In the genomic region with DNA sequence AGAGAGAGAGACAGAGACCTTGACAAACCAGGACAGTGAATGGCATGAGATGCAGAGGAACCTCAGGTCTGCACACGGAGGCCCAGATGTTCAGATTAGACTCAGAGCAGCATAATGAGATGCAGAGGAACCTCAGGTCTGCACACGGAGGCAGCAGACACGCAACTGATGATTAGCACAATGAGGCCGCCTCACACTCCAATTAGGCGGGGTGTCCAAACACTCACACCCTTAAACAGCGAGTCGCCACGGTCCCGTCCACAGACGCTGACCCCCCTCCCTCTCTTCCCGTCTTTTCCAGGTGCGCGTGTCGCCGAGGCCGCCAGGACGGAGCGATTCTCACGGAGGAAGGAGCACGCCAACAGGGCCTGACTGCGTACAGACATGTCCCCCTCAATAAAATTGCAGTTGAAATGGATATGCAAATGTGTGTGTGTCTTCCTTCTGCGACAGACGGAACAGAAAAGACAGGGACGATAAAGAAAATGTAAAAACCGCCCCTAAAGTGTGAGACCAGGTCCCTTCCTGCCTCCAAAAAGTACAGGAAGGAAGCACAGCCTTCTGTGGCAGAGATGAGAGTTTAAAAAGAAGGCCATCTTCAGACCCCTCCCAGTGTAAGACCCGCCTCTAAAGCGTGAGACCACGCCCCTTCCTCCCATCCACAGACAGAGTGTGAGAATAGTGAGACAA, we compare ENCODE assay signal across 9 mouse cellular contexts. TPM values are rescaled to one million over a fixed set of nuclear protein-coding genes. Genes with fewer than 3 reads are reported as not detected.
A peak's percentile ranks its signal among the peaks of the same experiment; 100 is the strongest.
DNase-seq lines count a peak whose midpoint lies in the region; ATAC-seq lines count a peak whose summit lies in the region.
"Not testable (repeated sequence)": the region's sequence is repeated elsewhere in the genome, so short reads cannot be mapped to it uniquely, and the experiment has no call there.
"Had no signal": no experiment of that assay in that cellular context is flagged by ENCODE, and none has a peak within 500 bp of the region (broad histone marks: within the 10 kb centered on the region; RNA-seq: fewer than 3 reads in every experiment).

No protein-coding gene starts in this region.

- not testable (repeated sequence) for H3K27ac ChIP-seq in lung, embryonic 16.5 days (ENCODE audit: low read length)

- H3K36me3 ChIP-seq in lung, embryonic 16.5 days (ENCODE audit: control insufficient read depth, insufficient read depth, low read length) = peaks cover 33% of the 10 kb centered on the region

- DNase-seq in MEL-GATA-1-ER (ENCODE audit: extremely low read depth, low read depth) = peak; percentile 56
- peak; percentile 40 to 42 for DNase-seq in cerebellum, postnatal 10 days
- DNase-seq in forelimb bud, embryonic 11.5 days (ENCODE audit: low read depth, low spot score) = peak; percentile 84
- peak; percentile 60 for DNase-seq in heart, postnatal 4 days
- peak; percentile 73 for DNase-seq in layer of hippocampus, adult 11-12 months (ENCODE audit: low spot score)
- DNase-seq in retina, embryonic 14.5 days (ENCODE audit: low spot score) = peak; percentile 72
- peak; percentile 48 for DNase-seq in thymus, postnatal 4 days

- H3K27me3 ChIP-seq in lung, embryonic 16.5 days (ENCODE audit: control insufficient read depth, insufficient read depth, low read depth, low read length) = not testable (repeated sequence)

- 74% methylated on average over 28 of the region's 28 CpGs for WGBS in lung, embryonic 16.5 days

- peak; percentile 18 for ATAC-seq in lung, embryonic 16.5 days (ENCODE audit: low read depth)

- H3K4me1 ChIP-seq in lung, embryonic 16.5 days (replicated peaks; ENCODE audit: control insufficient read depth, insufficient read depth, low read length) = not testable (repeated sequence)

- H3K4me3 ChIP-seq in lung, embryonic 16.5 days (ENCODE audit: low read length) = not testable (repeated sequence)

- H3K9me3 ChIP-seq in lung, embryonic 16.5 days (ENCODE audit: control insufficient read depth, low read length) = peaks cover 37% of the 10 kb centered on the region

- H3K9ac ChIP-seq in lung, embryonic 16.5 days (ENCODE audit: low read length) = not testable (repeated sequence)

- not testable (repeated sequence) for H3K4me2 ChIP-seq in lung, embryonic 16.5 days (ENCODE audit: low read depth, low read length)

RNA-seq across cellular contexts. Expression of gene Gm21860, which starts 15.6 kb away (rescaled TPM):
- total RNA-seq in heart, postnatal 4 days (2021) = not detected
- polyA plus RNA-seq in lung, embryonic 16.5 days (2015; fragmentation: Nextera tagmentation; extraction: Ambion mirVana) = not detected in 2 replicates
- total RNA-seq: layer of hippocampus, postnatal 25 days had no signal

RNA-seq across cellular contexts. Expression of gene Gm47283, which starts 45.6 kb away (rescaled TPM):
- total RNA-seq in heart, postnatal 4 days (2021) = not detected
- not detected in 2 replicates for polyA plus RNA-seq in lung, embryonic 16.5 days (2015; fragmentation: Nextera tagmentation; extraction: Ambion mirVana)
- total RNA-seq: layer of hippocampus, postnatal 25 days had no signal
